Mouse (Mus musculus): ENCODE results near the gene Anapc4. TPM values are rescaled to one million over a fixed set of nuclear protein-coding genes. Genes with fewer than 3 reads are reported as not detected.
A peak's percentile ranks its signal among the peaks of the same experiment; 100 is the strongest.

The Anapc4 gene
- polyA plus RNA-seq, 1 experiment from 2014 or later: 125 TPM

- Histone ChIP-seq H3K4me1 (replicated peaks) (no peaks in the 10 kb centered on the region), H3K4me2 (no peak overlapping the region), H3K9ac (replicated peaks) (no peak overlapping the region), H3K9me3 (no peaks in the 10 kb centered on the region), H3K27ac (no peak overlapping the region), H3K27me3 (no peaks in the 10 kb centered on the region), H3K4me3 (replicated peaks) (no peak overlapping the region), H3K36me3 (peaks cover 53% of the 10 kb centered on the region)
- ATAC-seq (ENCODE audit: insufficient number of reproducible peaks, insufficient read depth, low FRiP score, low TSS enrichment, low read depth): no peak
- 89% methylated on average over 7 of the region's 7 CpGs for WGBS
Measured at GRCm38 (mm10) chr5:52813312-52813711, 20.5 kb upstream of the Anapc4 start.

GRCm38 (mm10) chr5:52818676-52819075 lies 15.1 kb upstream of the Anapc4 start:
- WGBS: 93% methylated on average over 7 of the region's 7 CpGs
- Histone ChIP-seq H3K27me3 (no peaks in the 10 kb centered on the region), H3K36me3 (peaks cover 54% of the 10 kb centered on the region), H3K4me1 (replicated peaks) (no peaks in the 10 kb centered on the region), H3K4me2 (no peak overlapping the region), H3K4me3 (replicated peaks) (no peak overlapping the region), H3K9ac (replicated peaks) (no peak overlapping the region), H3K27ac (no peak overlapping the region), H3K9me3 (no peaks in the 10 kb centered on the region)
- no peak for ATAC-seq (ENCODE audit: insufficient number of reproducible peaks, insufficient read depth, low FRiP score, low TSS enrichment, low read depth)

GRCm38 (mm10) chr5:52821691-52822090 lies 12.1 kb upstream of the Anapc4 start:
- no peak for ATAC-seq (ENCODE audit: insufficient number of reproducible peaks, insufficient read depth, low FRiP score, low TSS enrichment, low read depth)
- Histone ChIP-seq H3K9ac (replicated peaks) (no peak overlapping the region), H3K27me3 (no peaks in the 10 kb centered on the region), H3K4me2 (no peak overlapping the region), H3K4me3 (replicated peaks) (no peak overlapping the region), H3K4me1 (replicated peaks) (no peaks in the 10 kb centered on the region), H3K9me3 (no peaks in the 10 kb centered on the region), H3K27ac (no peak overlapping the region), H3K36me3 (peaks cover 44% of the 10 kb centered on the region)
- 50% methylated on average over 3 of the region's 3 CpGs for WGBS

- H3K4me2 ChIP-seq: no peak overlapping the region
- H3K27ac ChIP-seq: no peak overlapping the region
- whole genome bisulfite sequencing: 85% methylated on average over 4 of the region's 4 CpGs
- no peak overlapping the region for H3K9ac ChIP-seq (replicated peaks)
- peaks cover 14% of the 10 kb centered on the region for H3K36me3 ChIP-seq
- H3K27me3 ChIP-seq: no peaks in the 10 kb centered on the region
- no peak overlapping the region for H3K4me3 ChIP-seq (replicated peaks)
- peaks cover 3% of the 10 kb centered on the region; the same call in 1 of the 2 replicates for H3K4me1 ChIP-seq (replicated peaks)
- H3K9me3 ChIP-seq: peaks cover 5% of the 10 kb centered on the region; the same call in 1 of the 2 replicates
- no peak for ATAC-seq (ENCODE audit: insufficient number of reproducible peaks, insufficient read depth, low FRiP score, low TSS enrichment, low read depth)
Measured at GRCm38 (mm10) chr5:52827923-52828322, 5.9 kb upstream of the Anapc4 start.

GRCm38 (mm10) chr5:52833005-52833404 lies 807 bp upstream of the Anapc4 start:
- peak overlapping the region; percentile 79 for H3K4me2 ChIP-seq
- H3K4me3 ChIP-seq (replicated peaks): peak overlapping the region; percentile 77; the same call in 1 of the 2 replicates
- H3K27ac ChIP-seq: peak overlapping the region; percentile 91
- H3K9me3 ChIP-seq: peaks cover 5% of the 10 kb centered on the region; the same call in 1 of the 2 replicates
- peaks cover 21% of the 10 kb centered on the region for H3K36me3 ChIP-seq
- H3K4me1 ChIP-seq (replicated peaks): peaks cover 17% of the 10 kb centered on the region
- no peaks in the 10 kb centered on the region for H3K27me3 ChIP-seq
- no peak for ATAC-seq (ENCODE audit: insufficient number of reproducible peaks, insufficient read depth, low FRiP score, low TSS enrichment, low read depth)
- no peak overlapping the region for H3K9ac ChIP-seq (replicated peaks)

GRCm38 (mm10) chr5:52834386-52834785 lies 574 bp downstream of the Anapc4 start:
- peak overlapping the region; percentile 77 for H3K4me3 ChIP-seq (replicated peaks)
- H3K27ac ChIP-seq: peak overlapping the region; percentile 91
- H3K36me3 ChIP-seq: peaks cover 35% of the 10 kb centered on the region
- 12% methylated on average over 8 of the region's 8 CpGs for WGBS
- H3K9ac ChIP-seq (replicated peaks): peak overlapping the region; percentile 90
- peaks cover 5% of the 10 kb centered on the region; the same call in 1 of the 2 replicates for H3K9me3 ChIP-seq
- ATAC-seq (ENCODE audit: insufficient number of reproducible peaks, insufficient read depth, low FRiP score, low TSS enrichment, low read depth): no peak
- H3K27me3 ChIP-seq: no peaks in the 10 kb centered on the region
- peaks cover 17% of the 10 kb centered on the region for H3K4me1 ChIP-seq (replicated peaks)
- peak overlapping the region; percentile 79 for H3K4me2 ChIP-seq

- H3K4me1 ChIP-seq (replicated peaks): no peaks in the 10 kb centered on the region
- no peak for ATAC-seq (ENCODE audit: insufficient number of reproducible peaks, insufficient read depth, low FRiP score, low TSS enrichment, low read depth)
- no peaks in the 10 kb centered on the region for H3K27me3 ChIP-seq
- whole genome bisulfite sequencing: 95% methylated on average over 7 of the region's 7 CpGs
- H3K4me2 ChIP-seq: no peak overlapping the region
- peaks cover 87% of the 10 kb centered on the region for H3K36me3 ChIP-seq
- H3K4me3 ChIP-seq (replicated peaks): no peak overlapping the region
- no peak overlapping the region for H3K27ac ChIP-seq
- no peak overlapping the region for H3K9ac ChIP-seq (replicated peaks)
- no peaks in the 10 kb centered on the region for H3K9me3 ChIP-seq
Measured at GRCm38 (mm10) chr5:52844319-52844718, 10.5 kb downstream of the Anapc4 start.

GRCm38 (mm10) chr5:52855727-52856126 lies 21.9 kb downstream of the Anapc4 start:
- peaks cover 80% of the 10 kb centered on the region for H3K36me3 ChIP-seq
- no peaks in the 10 kb centered on the region for H3K4me1 ChIP-seq (replicated peaks)
- ATAC-seq (ENCODE audit: insufficient number of reproducible peaks, insufficient read depth, low FRiP score, low TSS enrichment, low read depth): no peak
- no peaks in the 10 kb centered on the region for H3K9me3 ChIP-seq
- no peak overlapping the region for H3K4me3 ChIP-seq (replicated peaks)
- H3K27ac ChIP-seq: no peak overlapping the region
- no peak overlapping the region for H3K4me2 ChIP-seq
- H3K27me3 ChIP-seq: no peaks in the 10 kb centered on the region
- no peak overlapping the region for H3K9ac ChIP-seq (replicated peaks)
- WGBS: 83% methylated on average over 5 of the region's 5 CpGs

- Histone ChIP-seq H3K27me3 (no peaks in the 10 kb centered on the region), H3K9me3 (no peaks in the 10 kb centered on the region), H3K27ac (no peak overlapping the region), H3K36me3 (peaks cover 89% of the 10 kb centered on the region), H3K4me3 (replicated peaks) (no peak overlapping the region), H3K4me2 (no peak overlapping the region), H3K4me1 (replicated peaks) (peaks cover 2% of the 10 kb centered on the region; the same call in 1 of the 2 replicates), H3K9ac (replicated peaks) (no peak overlapping the region)
- ATAC-seq (ENCODE audit: insufficient number of reproducible peaks, insufficient read depth, low FRiP score, low TSS enrichment, low read depth): no peak
- WGBS: 92% methylated on average over 8 of the region's 8 CpGs
Measured at GRCm38 (mm10) chr5:52864446-52864845, 30.6 kb downstream of the Anapc4 start.

GRCm38 (mm10) chr5:52865825-52866224 lies 32.0 kb downstream of the Anapc4 start:
- H3K9ac ChIP-seq (replicated peaks): no peak overlapping the region
- peaks cover 13% of the 10 kb centered on the region for H3K4me1 ChIP-seq (replicated peaks)
- no peaks in the 10 kb centered on the region for H3K27me3 ChIP-seq
- peaks cover 76% of the 10 kb centered on the region for H3K36me3 ChIP-seq
- no peak overlapping the region for H3K4me3 ChIP-seq (replicated peaks)
- no peaks in the 10 kb centered on the region for H3K9me3 ChIP-seq
- no peak for ATAC-seq (ENCODE audit: insufficient number of reproducible peaks, insufficient read depth, low FRiP score, low TSS enrichment, low read depth)
- no peak overlapping the region for H3K4me2 ChIP-seq
- 91% methylated on average over 9 of the region's 9 CpGs for WGBS
- no peak overlapping the region for H3K27ac ChIP-seq

- no peak for ATAC-seq (ENCODE audit: insufficient number of reproducible peaks, insufficient read depth, low FRiP score, low TSS enrichment, low read depth)
- Histone ChIP-seq H3K4me3 (replicated peaks) (no peak overlapping the region), H3K9ac (replicated peaks) (no peak overlapping the region), H3K4me2 (no peak overlapping the region), H3K27me3 (no peaks in the 10 kb centered on the region), H3K9me3 (no peaks in the 10 kb centered on the region), H3K36me3 (peaks cover 68% of the 10 kb centered on the region), H3K27ac (no peak overlapping the region), H3K4me1 (replicated peaks) (peaks cover 13% of the 10 kb centered on the region)
- 89% methylated on average over 18 of the region's 18 CpGs for WGBS
Measured at GRCm38 (mm10) chr5:52866361-52867155, 32.7 kb downstream of the Anapc4 start.
